Mouse (Mus musculus): ENCODE measurements at regions not wholly inside any gene's neighbourhood (a gene's known extent, or its start where the extent isn't known, plus 50 kb on each side); places are given as distances from the start of the nearest gene placed in this dataset.

GRCm38 (mm10) chr14:76664586-76665508, 108.2 kb upstream of the Serp2 start:
- DNase-seq = no peak

- DNase-seq = no peak
Measured at GRCm38 (mm10) chr14:76663816-76664215, 107.1 kb upstream of the Serp2 start.

GRCm38 (mm10) chr14:76662871-76663270, 106.2 kb upstream of the Serp2 start:
- DNase-seq = no peak

- DNase-seq = no peak
Measured at GRCm38 (mm10) chr14:76660906-76661305, 104.2 kb upstream of the Serp2 start.

GRCm38 (mm10) chr14:76658952-76659502, 102.3 kb upstream of the Serp2 start:
- DNase-seq = no peak

- peak; percentile 35 for DNase-seq
Measured at GRCm38 (mm10) chr14:76657784-76658610, 101.3 kb upstream of the Serp2 start.

GRCm38 (mm10) chr14:76657375-76657774, 100.7 kb upstream of the Serp2 start:
- no peak for DNase-seq

GRCm38 (mm10) chr14:76652356-76653126, 95.9 kb upstream of the Serp2 start:
- DNase-seq = no peak

GRCm38 (mm10) chr14:76651096-76651495, 94.4 kb upstream of the Serp2 start:
- no peak for DNase-seq

- DNase-seq = no peak
Measured at GRCm38 (mm10) chr14:76649927-76650326, 93.2 kb upstream of the Serp2 start.

GRCm38 (mm10) chr14:76644716-76645115, 88.0 kb upstream of the Serp2 start:
- DNase-seq = no peak

GRCm38 (mm10) chr14:76641752-76642529, 85.3 kb upstream of the Serp2 start:
- DNase-seq = no peak

- DNase-seq = no peak
Measured at GRCm38 (mm10) chr14:76633170-76633569, 76.5 kb upstream of the Serp2 start.

GRCm38 (mm10) chr14:76632763-76633162, 76.1 kb upstream of the Serp2 start:
- no peak for DNase-seq

- no peak for DNase-seq
Measured at GRCm38 (mm10) chr14:76631740-76632139, 75.1 kb upstream of the Serp2 start.

- DNase-seq = no peak
Measured at GRCm38 (mm10) chr14:76631181-76631580, 74.5 kb upstream of the Serp2 start.

GRCm38 (mm10) chr14:76629913-76630478, 73.3 kb upstream of the Serp2 start:
- DNase-seq = no peak

GRCm38 (mm10) chr14:76628182-76628892, 71.6 kb upstream of the Serp2 start:
- no peak for DNase-seq

- no peak for DNase-seq
Measured at GRCm38 (mm10) chr14:76625589-76626368, 69.1 kb upstream of the Serp2 start.
